Mouse (Mus musculus) liver, adult 2 months (tissue): Measurements from ENCODE around the gene Gm43552. TPM values are rescaled to one million over a fixed set of nuclear protein-coding genes. Genes with fewer than 3 reads are reported as not detected.

Source experiments
- DNase-seq: peaks from one replicate; pipeline ENCODE4 v3.0.0-alpha.2; 2011; ENCODE audit warnings: low read depth, low spot score; ENCODE audit errors: extremely low read depth
- H3K27ac ChIP-seq: fragments of 200-500 bp; replicated peaks from 2 replicates; pipeline ENCODE4 v1.5.1; 2012; ENCODE audit warnings: low read depth, mild to moderate bottlenecking, control low read depth, inconsistent platforms, low read length; ENCODE audit not compliant: insufficient read depth
- H3K27me3 ChIP-seq: fragments of 200-500 bp; 2 replicates; pipeline ENCODE4 v1.6.1; 2012; ENCODE audit warnings: mild to moderate bottlenecking, moderate library complexity, low read length, inconsistent platforms; ENCODE audit not compliant: control insufficient read depth, insufficient read depth
- H3K36me3 ChIP-seq: fragments of 200-500 bp; 2 replicates; pipeline ENCODE4 v1.6.1; 2012; ENCODE audit warnings: low read length, inconsistent platforms; ENCODE audit not compliant: control insufficient read depth, insufficient read depth
- H3K4me1 ChIP-seq: fragments of 200-500 bp; 2 replicates; pipeline ENCODE4 v1.6.1; 2011; ENCODE audit warnings: low read length; ENCODE audit not compliant: control insufficient read depth, insufficient read depth
- H3K4me3 ChIP-seq: fragments of 200-500 bp; 2 replicates; pipeline ENCODE4 v1.5.1; 2011; ENCODE audit warnings: low read depth, mild to moderate bottlenecking, control low read depth, low read length, moderate library complexity; ENCODE audit not compliant: insufficient read depth
- H3K79me2 ChIP-seq: fragments of 200-500 bp; 2 replicates; pipeline ENCODE4 v1.6.1; 2012; ENCODE audit warnings: inconsistent platforms, mild to moderate bottlenecking, low read length, moderate library complexity; ENCODE audit not compliant: control insufficient read depth, insufficient read depth
- H3K9ac ChIP-seq: fragments of 200-500 bp; 2 replicates; pipeline ENCODE4 v1.6.1; 2012; ENCODE audit warnings: low read depth, mild to moderate bottlenecking, control low read depth, inconsistent platforms, low read length
- CTCF ChIP-seq: fragments of 200-500 bp; IDR thresholded peaks from 2 replicates; pipeline ENCODE4 v1.5.1; 2011; ENCODE audit warnings: low read depth, low read length, control low read depth
- POLR2A ChIP-seq: fragments of 200-500 bp; IDR thresholded peaks from 2 replicates; pipeline ENCODE4 v1.6.1; 2011; ENCODE audit warnings: low read length, control low read depth; ENCODE audit not compliant: insufficient read depth; ENCODE audit errors: extremely low read depth
- WGBS: fragments of 180-500 bp; shearing (Covaris S2); methylation state at CpG from one replicate; pipeline ENCODE4 v1.1.7; 2018; 5-methylcytosine and 5-hydroxymethylcytosine counted together
- polyA plus RNA-seq: library from polyadenylated mRNA; depleted of rRNA; stranded (reverse); fragments of >200 nt; gene quantifications from 2 replicates; pipeline ENCODE4 v1.2.3, GENCODE M21; 2012
- total RNA-seq: library from RNA; depleted of rRNA; stranded (reverse); fragments of >200 nt; gene quantifications from 2 replicates; pipeline ENCODE4 v1.2.3, GENCODE M21; 2014

Gene Gm43552
- total and polyA plus RNA-seq, 2 experiments = 14.5 TPM; not detected in 1

DNA sequence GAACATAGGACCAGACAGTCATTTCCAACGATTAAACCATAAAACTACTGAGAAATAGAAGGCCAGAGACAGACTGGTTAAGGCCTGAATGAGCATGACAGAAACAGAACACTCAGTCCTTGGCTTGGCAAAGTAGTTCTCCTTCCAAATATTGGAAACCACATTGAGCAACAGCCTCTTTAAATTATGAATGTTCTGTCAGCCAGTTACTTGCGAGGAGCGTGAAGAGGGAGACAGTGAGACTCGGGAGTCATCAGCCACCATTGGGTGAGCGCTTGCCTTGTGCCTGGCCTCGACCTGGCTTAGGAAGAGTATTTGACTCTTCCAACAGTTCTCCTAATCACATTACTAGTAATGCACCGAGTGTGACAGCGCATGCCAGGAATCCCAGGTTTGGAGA, 15.8 kb upstream of the Gm43552 start:
- no peak overlapping the region for H3K27ac ChIP-seq
- no peak overlapping the region for H3K9ac ChIP-seq
- H3K79me2 ChIP-seq = no peaks in the 10 kb centered on the region
- H3K36me3 ChIP-seq = no peaks in the 10 kb centered on the region
- DNase-seq = no peak
- 86% methylated on average over 8 of the region's 8 CpGs for WGBS
- H3K4me3 ChIP-seq = no peak overlapping the region
- no peak for TF ChIP-seq CTCF
- no peaks in the 10 kb centered on the region for H3K4me1 ChIP-seq
- no peaks in the 10 kb centered on the region for H3K27me3 ChIP-seq

DNA sequence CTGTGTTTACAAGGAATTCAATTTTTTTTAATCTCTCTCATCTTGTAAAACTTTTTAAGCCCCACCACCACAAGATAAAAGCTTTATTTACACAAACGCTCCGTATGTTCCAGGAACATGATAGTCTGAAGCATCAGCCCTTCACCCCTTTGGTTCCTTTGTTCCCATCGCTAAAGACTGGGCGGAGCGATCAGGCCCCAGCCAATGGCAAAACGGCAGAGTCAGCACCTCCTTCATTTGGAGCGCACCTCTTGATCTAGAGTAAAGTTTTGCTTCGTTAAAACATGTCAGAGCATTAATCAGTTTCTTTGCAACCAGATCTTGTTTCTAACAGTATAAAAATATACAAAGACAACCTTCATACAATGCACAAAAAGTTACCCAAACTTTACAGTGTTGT, 13.2 kb upstream of the Gm43552 start:
- DNase-seq = no peak
- H3K79me2 ChIP-seq = no peaks in the 10 kb centered on the region

DNA sequence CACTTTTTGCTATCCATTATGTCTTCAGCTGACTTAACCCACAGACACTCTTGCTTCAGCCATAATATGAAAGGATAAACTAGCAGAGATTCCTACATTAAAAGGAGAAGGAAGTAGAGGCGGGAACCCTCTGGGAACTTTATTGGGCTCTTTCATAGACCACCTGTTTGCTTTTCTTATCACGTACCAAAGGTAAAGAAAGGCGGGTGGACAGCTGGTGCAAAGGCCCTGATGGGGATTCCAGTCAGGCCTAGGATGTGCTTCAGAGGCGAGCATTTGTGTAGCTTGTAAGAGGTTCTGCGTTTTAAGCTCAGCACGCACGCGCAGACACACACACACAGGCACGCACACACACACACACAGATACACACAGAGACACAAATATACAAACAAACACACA, 8.8 kb upstream of the Gm43552 start:
- Histone ChIP-seq H3K27me3 (no peaks in the 10 kb centered on the region), H3K4me1 (no peaks in the 10 kb centered on the region), H3K36me3 (no peaks in the 10 kb centered on the region), H3K27ac (no peak overlapping the region), H3K79me2 (no peaks in the 10 kb centered on the region), H3K9ac (no peak overlapping the region), H3K4me3 (no peak overlapping the region)
- DNase-seq = no peak
- TF ChIP-seq CTCF (no peak), POLR2A (no peak)
- WGBS = 89% methylated on average over 9 of the region's 9 CpGs

More for the DNA sequence above, 13.2 kb upstream of the Gm43552 start:
- no peaks in the 10 kb centered on the region for H3K36me3 ChIP-seq
- TF ChIP-seq POLR2A (no peak), CTCF (no peak)
- no peak overlapping the region for H3K27ac ChIP-seq
- no peak overlapping the region for H3K9ac ChIP-seq
- 26% methylated on average over 8 of the region's 8 CpGs for WGBS
- H3K4me3 ChIP-seq = no peak overlapping the region
- no peaks in the 10 kb centered on the region for H3K4me1 ChIP-seq
- no peaks in the 10 kb centered on the region for H3K27me3 ChIP-seq

DNA sequence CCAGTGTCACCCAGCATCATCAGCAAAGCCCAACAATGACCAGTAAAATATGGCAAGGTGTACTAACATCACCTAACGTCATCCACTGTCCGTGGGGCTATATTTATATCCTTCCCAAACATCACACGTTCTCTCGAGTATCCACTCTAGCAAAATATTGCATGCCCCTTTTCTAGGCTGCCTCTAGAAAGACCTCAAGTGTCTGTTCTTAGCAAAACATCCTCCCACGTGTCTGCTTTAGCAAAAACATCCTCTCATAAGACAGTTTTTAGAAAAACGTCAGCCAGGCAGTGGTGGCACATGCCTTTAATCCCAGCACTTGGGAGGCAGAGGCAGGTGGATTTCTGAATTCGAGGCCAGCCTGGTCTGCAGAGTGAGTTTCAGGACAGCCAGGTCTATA, 7.6 kb upstream of the Gm43552 start:
- no peaks in the 10 kb centered on the region for H3K27me3 ChIP-seq
- no peak overlapping the region for H3K9ac ChIP-seq
- WGBS = 86% methylated on average over 7 of the region's 7 CpGs
- H3K4me3 ChIP-seq = no peak overlapping the region
- H3K4me1 ChIP-seq = no peaks in the 10 kb centered on the region
- no peak for DNase-seq
- TF ChIP-seq POLR2A (no peak), CTCF (no peak)
- no peaks in the 10 kb centered on the region for H3K79me2 ChIP-seq
- H3K27ac ChIP-seq = no peak overlapping the region
- no peaks in the 10 kb centered on the region for H3K36me3 ChIP-seq

DNA sequence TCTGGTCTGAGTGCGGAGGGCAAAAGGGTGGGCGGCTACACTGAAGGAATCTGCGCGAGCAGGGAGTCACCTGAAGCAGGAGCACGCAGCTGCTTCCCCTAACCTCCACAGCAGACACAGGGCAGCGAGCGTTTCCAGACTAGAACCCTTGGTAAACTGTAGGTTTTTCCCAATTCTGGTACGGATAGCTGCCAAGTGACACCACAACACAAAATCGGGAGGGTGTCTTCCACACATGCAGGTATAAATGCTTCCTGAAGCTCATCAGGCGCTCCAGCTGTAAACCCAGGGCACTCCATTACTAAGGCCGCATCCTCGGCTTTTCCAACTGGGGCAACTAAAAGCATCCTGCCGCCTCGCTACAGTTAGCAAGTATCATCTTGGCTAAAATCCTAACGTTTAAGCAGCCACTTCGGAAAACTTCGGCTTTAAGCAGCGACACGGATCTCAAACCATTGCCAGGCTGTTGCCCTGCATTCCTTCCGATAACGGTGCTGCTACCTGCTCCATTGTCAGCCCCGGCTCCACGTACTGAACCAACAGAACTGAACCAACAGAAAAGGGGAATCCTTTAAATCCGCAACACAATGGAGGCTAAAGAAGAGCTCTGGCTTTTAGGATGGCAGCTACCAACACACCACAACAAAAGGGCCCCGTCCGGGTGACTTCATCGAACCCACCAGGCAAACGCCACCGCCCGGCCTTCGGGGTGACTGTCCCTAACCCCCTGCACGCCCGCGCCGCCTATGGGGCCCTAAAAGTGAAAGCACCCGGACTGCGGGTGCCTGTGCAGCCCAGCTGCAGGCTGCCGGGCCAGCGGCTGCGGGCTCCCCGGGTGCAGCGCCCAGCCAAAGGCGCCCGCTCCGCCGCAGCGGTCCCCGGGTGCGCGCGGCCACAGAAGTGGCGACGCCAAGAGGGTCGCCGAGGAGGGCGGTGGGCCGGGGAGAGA, 592 bp downstream of the Gm43552 start:
- Histone ChIP-seq H3K79me2 (peaks cover 16% of the 10 kb centered on the region; the same call in 1 of the 2 replicates), H3K4me1 (no peaks in the 10 kb centered on the region; the same call in 1 of the 2 replicates)
- DNase-seq = peak; percentile 55

DNA sequence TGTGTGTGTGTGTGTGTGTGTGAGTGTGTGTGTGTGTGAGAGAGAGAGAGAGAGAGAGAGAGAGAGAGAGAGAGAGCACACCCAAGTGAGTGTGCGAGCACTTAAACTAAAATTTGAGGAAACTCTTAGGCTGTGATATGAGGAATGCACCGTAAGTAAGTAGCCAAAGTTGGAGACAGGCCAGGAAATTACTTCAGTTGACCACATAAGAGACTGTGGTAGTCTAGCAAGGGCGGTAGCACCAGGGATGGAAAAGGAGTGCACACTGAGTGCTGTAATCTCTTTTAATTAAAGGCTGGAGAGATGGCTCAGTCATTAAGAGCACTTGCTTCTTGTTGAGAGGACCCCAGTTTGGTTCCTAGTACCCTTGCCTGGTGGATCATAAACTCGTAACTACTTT, 2.8 kb downstream of the Gm43552 start:
- WGBS = 64% methylated on average over 4 of the region's 4 CpGs
- H3K4me1 ChIP-seq = no peaks in the 10 kb centered on the region; the same call in 1 of the 2 replicates

More for the DNA sequence above, 592 bp downstream of the Gm43552 start:
- Histone ChIP-seq H3K36me3 (no peaks in the 10 kb centered on the region; the same call in 1 of the 2 replicates), H3K27me3 (no peaks in the 10 kb centered on the region), H3K4me3 (peak overlapping the region; percentile 71), H3K27ac (peak overlapping the region; percentile 70), H3K9ac (peak overlapping the region; percentile 95)
- WGBS = under 1% methylated on average over 57 of the region's 57 CpGs
- TF ChIP-seq CTCF (peak; percentile 33; the same call in 1 of the 2 replicates), POLR2A (no peak)

More for the DNA sequence above, 2.8 kb downstream of the Gm43552 start:
- no peak overlapping the region for H3K9ac ChIP-seq
- H3K79me2 ChIP-seq = peaks cover 20% of the 10 kb centered on the region; the same call in 1 of the 2 replicates
- no peak overlapping the region for H3K27ac ChIP-seq
- no peaks in the 10 kb centered on the region for H3K27me3 ChIP-seq
- peak; percentile 30 for DNase-seq
- H3K36me3 ChIP-seq = no peaks in the 10 kb centered on the region; the same call in 1 of the 2 replicates
- TF ChIP-seq POLR2A (no peak), CTCF (no peak)
- no peak overlapping the region for H3K4me3 ChIP-seq
